Mouse (Mus musculus): ENCODE measurements around the gene Gm10974. TPM values are rescaled to one million over a fixed set of nuclear protein-coding genes. Genes with fewer than 3 reads are reported as not detected.
A peak's percentile ranks its signal among the peaks of the same experiment; 100 is the strongest.

Gm10974 gene
- polyA plus RNA-seq, 1 experiment, result not detected

DNA sequence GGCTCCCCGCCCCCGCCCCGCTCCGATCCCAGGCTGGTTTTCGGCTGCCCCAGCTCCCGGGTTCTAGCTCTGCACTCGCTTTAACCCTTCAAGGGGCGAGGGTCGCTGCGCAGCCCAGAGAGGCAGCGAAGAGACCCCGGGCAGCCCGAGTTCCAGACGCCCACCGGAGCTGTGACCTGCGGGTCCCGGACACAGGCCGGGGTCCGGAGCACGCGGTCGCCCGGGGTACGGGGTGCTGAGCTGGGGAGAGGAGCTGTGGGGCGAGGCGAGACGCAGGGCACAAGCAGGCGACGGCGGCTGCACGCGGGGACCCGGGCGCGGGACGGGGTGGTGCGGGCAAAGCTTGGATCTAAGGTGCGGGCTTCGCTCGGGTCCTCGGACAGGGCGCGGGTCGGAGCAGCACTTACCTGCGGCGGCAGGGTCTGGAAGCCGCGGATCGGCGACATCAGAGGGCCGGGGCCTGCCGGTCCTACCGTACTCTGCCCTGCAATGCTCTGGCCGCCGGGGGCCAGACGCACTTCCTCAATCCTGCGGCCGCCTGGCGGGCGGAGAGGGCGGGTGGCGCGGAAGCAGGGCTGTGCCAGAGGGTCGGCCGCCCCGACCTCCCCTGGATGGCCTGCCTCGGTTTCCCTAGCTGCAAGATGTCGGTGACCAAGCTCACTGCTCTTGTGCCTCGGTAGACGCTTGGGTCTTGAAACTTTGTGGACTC lies 22.3 kb downstream of the Gm10974 start, which contains the start of gene Lrrk1:
Gene Lrrk1, minus strand, starts transcription at position 538 of the 709 bp plus-strand sequence.
- Histone ChIP-seq H3K4me1 (ENCODE audit: control insufficient read depth, insufficient read depth, low read length) (peaks cover 13% of the 10 kb centered on the region), H3K27ac (ENCODE audit: insufficient read depth, low read depth, low read length) (no peak within 1 kb of the TSS), H3K4me3 (ENCODE audit: insufficient read depth, low read depth, low read length) (peak within 1 kb of the TSS; percentile 50)
- no peak for TF ChIP-seq CTCF (IDR thresholded peaks at IDR 0.05; ENCODE audit: insufficient read depth, low read depth, low read length)
- no peak for TF ChIP-seq POLR2A (IDR thresholded peaks at IDR 0.05; ENCODE audit: insufficient read depth, low read depth, low read length)
- WGBS, result 1% methylated on average over 70 of the region's 70 CpGs

DNA sequence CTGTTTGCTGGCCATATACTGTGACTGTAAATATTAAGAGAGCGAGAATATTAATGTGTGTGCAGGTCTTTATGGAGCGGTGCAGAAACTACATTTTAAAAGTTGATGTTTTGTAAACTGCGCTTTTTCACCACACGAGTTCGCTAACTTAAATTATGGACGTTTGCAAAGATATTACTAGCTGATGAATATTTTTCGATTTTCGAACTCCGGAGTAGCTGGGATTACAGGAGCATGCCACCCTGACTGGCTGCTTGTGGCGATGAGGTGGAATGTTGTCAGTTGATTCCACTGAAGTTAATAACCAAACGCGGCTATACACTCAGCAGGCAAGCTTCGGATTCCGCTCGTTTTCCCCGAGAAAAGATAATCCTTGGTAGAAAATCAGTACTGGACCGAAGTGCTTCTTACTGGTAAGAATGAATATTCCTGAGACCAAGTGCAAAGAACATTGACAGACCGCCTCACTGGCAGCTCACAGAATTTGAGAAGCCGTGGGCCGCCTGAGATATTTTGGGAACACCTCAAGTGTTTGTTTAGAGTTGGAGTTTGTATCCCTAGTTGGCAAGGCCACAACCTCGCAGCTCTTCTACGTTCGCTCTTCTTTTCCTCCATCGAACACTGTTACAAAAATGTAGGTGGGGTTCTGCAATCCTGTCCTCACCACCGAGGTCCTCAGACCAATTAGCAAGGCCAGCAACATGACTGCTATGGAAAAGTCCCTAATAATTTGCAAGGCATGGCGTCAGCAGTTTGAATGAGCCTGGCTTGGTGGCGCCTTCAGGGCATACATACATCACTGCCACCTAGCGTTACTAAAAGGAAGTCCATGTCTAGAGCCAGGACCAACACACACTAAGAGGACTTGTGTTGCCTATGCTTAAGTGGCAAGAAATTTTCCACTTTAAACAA lies 23.2 kb downstream of the Gm10974 start:
- peaks cover 13% of the 10 kb centered on the region for H3K4me1 ChIP-seq (ENCODE audit: control insufficient read depth, insufficient read depth, low read length)
- no peak overlapping the region for H3K27ac ChIP-seq (ENCODE audit: insufficient read depth, low read depth, low read length)
- TF ChIP-seq POLR2A (IDR thresholded peaks at IDR 0.05; ENCODE audit: insufficient read depth, low read depth, low read length), result no peak
- no peak for TF ChIP-seq CTCF (IDR thresholded peaks at IDR 0.05; ENCODE audit: insufficient read depth, low read depth, low read length)
- 17% methylated on average over 28 of the region's 28 CpGs for WGBS
- H3K4me3 ChIP-seq (ENCODE audit: insufficient read depth, low read depth, low read length), result no peak overlapping the region

DNA sequence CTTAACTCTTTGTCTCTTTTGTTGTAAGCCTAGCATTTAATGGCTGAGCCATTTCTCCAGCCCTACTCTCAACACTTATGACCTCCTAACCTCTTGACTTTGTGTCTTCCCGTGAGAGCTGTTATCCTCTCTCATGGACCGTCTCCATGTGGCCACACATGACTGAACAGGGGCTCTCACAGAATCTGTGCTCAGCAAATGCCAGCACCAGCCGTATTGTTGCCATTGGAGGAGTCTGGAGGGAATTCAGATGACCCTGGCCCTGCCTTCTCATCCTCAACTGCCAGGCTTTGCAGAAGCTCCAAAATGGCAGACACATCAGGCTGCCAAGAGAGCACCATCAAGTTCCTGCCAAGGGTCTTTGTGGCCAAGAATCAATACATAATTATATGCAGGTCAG lies 31.6 kb downstream of the Gm10974 start:
- TF ChIP-seq POLR2A (IDR thresholded peaks at IDR 0.05; ENCODE audit: insufficient read depth, low read depth, low read length), result no peak
- TF ChIP-seq CTCF (IDR thresholded peaks at IDR 0.05; ENCODE audit: insufficient read depth, low read depth, low read length), result no peak
- WGBS, result 77% methylated on average over 3 of the region's 3 CpGs
- Histone ChIP-seq H3K27ac (ENCODE audit: insufficient read depth, low read depth, low read length) (no peak overlapping the region), H3K4me1 (ENCODE audit: control insufficient read depth, insufficient read depth, low read length) (no peaks in the 10 kb centered on the region), H3K4me3 (ENCODE audit: insufficient read depth, low read depth, low read length) (no peak overlapping the region)

DNA sequence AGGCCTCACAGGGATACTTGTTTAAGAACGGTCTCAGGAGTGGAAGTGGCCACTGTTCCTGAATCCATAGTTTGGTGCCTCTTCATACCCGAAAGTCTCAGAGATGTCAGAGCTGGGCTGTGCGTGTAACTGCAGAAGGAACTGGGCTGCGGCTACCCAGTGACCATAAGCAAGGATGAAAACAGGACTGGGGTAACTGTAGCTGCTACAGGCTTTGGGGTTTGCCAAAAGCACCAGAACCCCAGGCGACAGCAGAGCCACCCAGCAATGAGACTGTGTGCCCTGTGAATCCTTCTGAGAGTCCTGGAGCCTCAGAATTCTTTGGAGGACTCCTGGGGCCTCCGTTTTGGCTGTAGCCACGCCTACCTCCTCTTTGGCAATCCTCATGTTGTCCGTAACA lies 35.9 kb downstream of the Gm10974 start:
- TF ChIP-seq POLR2A (IDR thresholded peaks at IDR 0.05; ENCODE audit: insufficient read depth, low read depth, low read length) (no peak), CTCF (IDR thresholded peaks at IDR 0.05; ENCODE audit: insufficient read depth, low read depth, low read length) (no peak)
- Histone ChIP-seq H3K4me1 (ENCODE audit: control insufficient read depth, insufficient read depth, low read length) (no peaks in the 10 kb centered on the region), H3K4me3 (ENCODE audit: insufficient read depth, low read depth, low read length) (no peak overlapping the region), H3K27ac (ENCODE audit: insufficient read depth, low read depth, low read length) (no peak overlapping the region)
- WGBS, result 66% methylated on average over 8 of the region's 8 CpGs

DNA sequence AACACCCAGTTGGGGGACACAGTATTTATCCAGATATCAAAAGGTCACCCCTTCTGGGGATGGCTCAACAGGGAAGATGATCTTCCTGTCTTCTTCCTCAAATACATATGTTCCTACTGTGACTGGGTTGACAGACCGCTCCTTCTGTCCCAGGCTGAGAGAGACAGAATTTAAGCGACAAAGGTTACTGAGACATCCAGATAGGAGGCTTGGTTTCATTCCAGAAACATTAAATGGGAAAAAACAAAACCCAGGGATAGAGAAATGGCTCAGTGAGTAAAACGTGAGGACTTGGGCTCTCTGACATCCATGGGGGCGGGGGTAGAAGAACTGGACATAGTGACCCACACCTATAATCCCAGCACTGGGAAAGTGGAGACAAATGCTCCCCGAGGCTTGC lies 37.2 kb downstream of the Gm10974 start:
- 94% methylated on average over 5 of the region's 5 CpGs for whole genome bisulfite sequencing

DNA sequence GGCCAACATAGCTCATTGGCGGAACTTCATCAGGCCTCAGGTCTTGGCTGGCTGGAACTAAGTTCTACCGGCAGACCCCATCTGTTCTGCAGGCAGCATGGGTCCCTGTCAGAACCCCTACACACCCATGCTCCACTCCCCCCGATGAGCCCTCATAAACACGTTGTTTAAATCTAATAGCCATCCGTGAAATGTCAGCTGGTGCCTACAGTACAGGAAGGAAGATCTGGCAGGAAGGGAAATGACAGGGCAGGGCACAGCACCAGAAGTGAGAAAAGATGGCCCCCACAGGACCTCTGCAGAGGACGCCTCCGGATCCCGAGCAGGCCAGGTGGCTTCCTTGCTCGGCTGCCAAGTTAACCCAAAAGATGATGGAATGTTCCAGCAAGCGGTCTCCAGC lies 38.4 kb downstream of the Gm10974 start:
- TF ChIP-seq POLR2A (IDR thresholded peaks at IDR 0.05; ENCODE audit: insufficient read depth, low read depth, low read length) (no peak), CTCF (IDR thresholded peaks at IDR 0.05; ENCODE audit: insufficient read depth, low read depth, low read length) (no peak)

More for the DNA sequence above, 37.2 kb downstream of the Gm10974 start:
- no peaks in the 10 kb centered on the region for H3K4me1 ChIP-seq (ENCODE audit: control insufficient read depth, insufficient read depth, low read length)
- no peak overlapping the region for H3K4me3 ChIP-seq (ENCODE audit: insufficient read depth, low read depth, low read length)
- no peak overlapping the region for H3K27ac ChIP-seq (ENCODE audit: insufficient read depth, low read depth, low read length)
- TF ChIP-seq CTCF (IDR thresholded peaks at IDR 0.05; ENCODE audit: insufficient read depth, low read depth, low read length), result no peak
- TF ChIP-seq POLR2A (IDR thresholded peaks at IDR 0.05; ENCODE audit: insufficient read depth, low read depth, low read length), result no peak

DNA sequence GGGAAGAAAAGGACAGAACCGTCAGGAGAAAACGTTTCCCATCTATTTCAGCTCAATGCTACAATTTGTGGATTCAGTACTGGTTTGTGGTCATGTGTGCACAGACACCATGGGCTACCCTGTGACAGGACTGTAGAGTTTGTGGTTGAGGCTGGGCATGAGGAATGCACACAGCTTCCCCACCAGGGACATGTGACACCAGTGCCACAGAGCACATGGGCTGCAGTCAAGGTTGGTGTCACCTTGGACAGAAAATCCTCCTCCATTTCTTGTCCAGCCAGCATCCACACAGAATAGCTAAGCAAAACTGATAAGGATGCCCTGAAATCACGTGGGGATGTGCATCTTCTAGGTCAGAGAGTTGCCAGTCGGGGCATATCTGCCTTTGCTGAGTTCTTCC lies 39.1 kb downstream of the Gm10974 start:
- TF ChIP-seq CTCF (IDR thresholded peaks at IDR 0.05; ENCODE audit: insufficient read depth, low read depth, low read length) (no peak), POLR2A (IDR thresholded peaks at IDR 0.05; ENCODE audit: insufficient read depth, low read depth, low read length) (no peak)
- WGBS, result 87% methylated on average over 4 of the region's 4 CpGs
- no peaks in the 10 kb centered on the region for H3K4me1 ChIP-seq (ENCODE audit: control insufficient read depth, insufficient read depth, low read length)
- no peak overlapping the region for H3K27ac ChIP-seq (ENCODE audit: insufficient read depth, low read depth, low read length)
- H3K4me3 ChIP-seq (ENCODE audit: insufficient read depth, low read depth, low read length), result no peak overlapping the region

More for the DNA sequence above, 38.4 kb downstream of the Gm10974 start:
- Histone ChIP-seq H3K4me3 (ENCODE audit: insufficient read depth, low read depth, low read length) (no peak overlapping the region), H3K4me1 (ENCODE audit: control insufficient read depth, insufficient read depth, low read length) (no peaks in the 10 kb centered on the region), H3K27ac (ENCODE audit: insufficient read depth, low read depth, low read length) (no peak overlapping the region)
- 79% methylated on average over 10 of the region's 10 CpGs for WGBS

DNA sequence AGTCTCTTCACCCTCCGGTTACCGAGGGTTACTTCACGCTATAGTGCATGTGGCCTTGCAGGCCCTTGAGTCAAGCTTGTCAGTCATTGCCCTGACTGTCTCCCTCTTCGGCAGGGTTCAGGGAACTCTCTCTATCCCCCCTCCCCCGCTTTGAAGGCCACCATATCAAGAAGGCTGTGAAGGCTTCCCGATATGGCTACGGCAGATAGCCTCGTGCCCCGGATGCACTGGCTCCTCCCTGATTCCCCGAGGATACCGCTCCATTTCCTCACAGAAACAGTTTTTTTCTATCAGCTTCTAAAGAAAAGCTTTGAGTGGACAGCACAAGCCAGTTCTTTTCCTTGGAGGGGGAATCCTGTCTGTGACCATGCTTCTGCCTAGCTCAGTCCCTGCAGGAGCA lies 39.8 kb downstream of the Gm10974 start:
- H3K27ac ChIP-seq (ENCODE audit: insufficient read depth, low read depth, low read length), result no peak overlapping the region
- TF ChIP-seq CTCF (IDR thresholded peaks at IDR 0.05; ENCODE audit: insufficient read depth, low read depth, low read length), result no peak
- no peak for TF ChIP-seq POLR2A (IDR thresholded peaks at IDR 0.05; ENCODE audit: insufficient read depth, low read depth, low read length)
- no peaks in the 10 kb centered on the region for H3K4me1 ChIP-seq (ENCODE audit: control insufficient read depth, insufficient read depth, low read length)
- no peak overlapping the region for H3K4me3 ChIP-seq (ENCODE audit: insufficient read depth, low read depth, low read length)
- WGBS, result 83% methylated on average over 11 of the region's 11 CpGs

Measured in olfactory bulb, adult 2 months (tissue).